Mouse (Mus musculus) MEL (cell line): ENCODE results near the gene Gm37240. TPM values are rescaled to one million over a fixed set of nuclear protein-coding genes. Genes with fewer than 3 reads are reported as not detected.
A peak's percentile ranks its signal among the peaks of the same experiment; 100 is the strongest.

Experiments
- DNase-seq: peaks from one replicate; pipeline ENCODE4 v3.0.0; 2011; ENCODE audit warnings: low read depth, low spot score
- H3K27ac ChIP-seq: 2 replicates; pipeline ENCODE4 v1.5.1; 2012; ENCODE audit warnings: low read depth, mild to moderate bottlenecking, control low read depth, low read length, moderate library complexity; ENCODE audit not compliant: control insufficient read depth
- H3K27me3 ChIP-seq, 2 experiments: fragments of 150-350 bp in 1 of 2; sonication (generic) in 1 of 2; 2 replicates each; pipeline ENCODE4 v1.6.1; 2012; ENCODE audit warnings: low read length in 2 of 2, mild to moderate bottlenecking in 2 of 2, improper control_type of control experiment in 1 of 2, moderate library complexity in 1 of 2; ENCODE audit not compliant: insufficient read depth in 2 of 2, control insufficient read depth in 1 of 2
- H3K36me3 ChIP-seq, 2 experiments: 2 replicates each; pipeline ENCODE4 v1.6.1; 2012 to 2014; ENCODE audit warnings: low read length in 2 of 2, improper control_type of control experiment in 1 of 2, inconsistent platforms in 1 of 2, mild to moderate bottlenecking in 1 of 2; ENCODE audit not compliant: insufficient read depth in 2 of 2, control insufficient read depth in 1 of 2
- H3K4me1 ChIP-seq, 2 experiments: fragments of 150-350 bp in 1 of 2; sonication (generic) in 1 of 2; 2 replicates each; pipeline ENCODE4 v1.6.1; 2012; ENCODE audit warnings: low read length in 2 of 2, improper control_type of control experiment in 1 of 2, mild to moderate bottlenecking in 1 of 2; ENCODE audit not compliant: insufficient read depth in 2 of 2, control insufficient read depth in 1 of 2
- H3K4me3 ChIP-seq, 2 experiments: fragments of 150-350 bp in 1 of 2; sonication (generic) in 1 of 2; 2 replicates each; pipeline ENCODE4 v1.5.1; 2012; ENCODE audit warnings: low read depth in 2 of 2, low read length in 2 of 2, mild to moderate bottlenecking in 2 of 2, moderate library complexity in 2 of 2, control low read depth in 1 of 2, improper control_type of control experiment in 1 of 2; ENCODE audit not compliant: control insufficient read depth in 1 of 2, insufficient read depth in 1 of 2
- H3K79me2 ChIP-seq: 2 replicates; pipeline ENCODE4 v1.6.1; 2012; ENCODE audit warnings: mild to moderate bottlenecking, low read length, moderate library complexity; ENCODE audit not compliant: control insufficient read depth, poor library complexity, insufficient read depth
- H3K9ac ChIP-seq: 2 replicates; pipeline ENCODE4 v1.6.1; 2012; ENCODE audit warnings: low read depth, mild to moderate bottlenecking, control low read depth, low read length, moderate library complexity; ENCODE audit not compliant: control insufficient read depth, poor library complexity, severe bottlenecking
- H3K9me3 ChIP-seq: fragments of 150-350 bp; sonication (generic); replicated peaks from 2 replicates; pipeline ENCODE4 v1.6.1; 2012; ENCODE audit warnings: mild to moderate bottlenecking, low read length, improper control_type of control experiment, moderate library complexity; ENCODE audit not compliant: insufficient read depth
- CHD2 ChIP-seq: IDR thresholded peaks from 2 replicates; pipeline ENCODE4 v1.6.1; 2011; ENCODE audit warnings: low read length, improper control_type of control experiment
- CTCF ChIP-seq, 3 experiments: IDR thresholded peaks in 2 of 3; conservative IDR thresholded peaks in 1 of 3; 2 replicates each; pipeline ENCODE4 v1.5.1; 2011 to 2012; ENCODE audit warnings: low read length in 3 of 3, low read depth in 2 of 3, mild to moderate bottlenecking in 2 of 3, improper control_type of control experiment in 1 of 3, inconsistent platforms in 1 of 3, mixed read lengths in 1 of 3, moderate library complexity in 1 of 3; ENCODE audit not compliant: control insufficient read depth in 1 of 3, insufficient read depth in 1 of 3, poor library complexity in 1 of 3, severe bottlenecking in 1 of 3
- ELF1 ChIP-seq: IDR thresholded peaks from 2 replicates; pipeline ENCODE4 v1.6.1; 2014; ENCODE audit warnings: low read depth, mild to moderate bottlenecking, inconsistent platforms, low read length, improper control_type of control experiment, moderate library complexity
- ETS1 ChIP-seq: IDR thresholded peaks from 2 replicates; pipeline ENCODE4 v1.6.1; 2012; ENCODE audit warnings: low read depth, mild to moderate bottlenecking, inconsistent platforms, low read length, improper control_type of control experiment, moderate library complexity
- HCFC1 ChIP-seq: IDR thresholded peaks from 2 replicates; pipeline ENCODE4 v1.6.1; 2012; ENCODE audit warnings: low read depth, mild to moderate bottlenecking, inconsistent platforms, low read length, improper control_type of control experiment, moderate library complexity
- KAT2A ChIP-seq: conservative IDR thresholded peaks from 2 replicates; pipeline ENCODE4 v1.6.1; 2012; ENCODE audit warnings: low read depth, low read length, improper control_type of control experiment, inconsistent platforms
- MXI1 ChIP-seq: IDR thresholded peaks from 2 replicates; pipeline ENCODE4 v1.6.1; 2011; ENCODE audit warnings: mild to moderate bottlenecking, low read depth, low read length, improper control_type of control experiment
- MYC ChIP-seq: IDR thresholded peaks from 2 replicates; pipeline ENCODE4 v1.6.1; 2011; ENCODE audit warnings: low read depth, mild to moderate bottlenecking, low read length, improper control_type of control experiment, moderate library complexity
- NELFE ChIP-seq: IDR thresholded peaks from 2 replicates; pipeline ENCODE4 v1.6.1; 2011; ENCODE audit warnings: low read depth, low read length, improper control_type of control experiment
- NRF1 ChIP-seq: IDR thresholded peaks from 2 replicates; pipeline ENCODE4 v1.6.1; 2014; ENCODE audit warnings: low read depth, mild to moderate bottlenecking, inconsistent platforms, low read length, improper control_type of control experiment, moderate library complexity; ENCODE audit not compliant: poor library complexity, insufficient read depth, severe bottlenecking
- SMC3 ChIP-seq: IDR thresholded peaks from 2 replicates; pipeline ENCODE4 v1.6.1; 2011; ENCODE audit warnings: low read depth, low read length, improper control_type of control experiment
- TBP ChIP-seq: IDR thresholded peaks from 2 replicates; pipeline ENCODE4 v1.8.0; 2011; ENCODE audit warnings: low read depth, low read length, improper control_type of control experiment
- UBTF ChIP-seq: IDR thresholded peaks from 2 replicates; pipeline ENCODE4 v1.6.1; 2012; ENCODE audit warnings: low read depth, mild to moderate bottlenecking, inconsistent platforms, low read length, improper control_type of control experiment, moderate library complexity, borderline replicate concordance; ENCODE audit not compliant: insufficient read depth
- USF2 ChIP-seq, 2 experiments: IDR thresholded peaks; 2 replicates each; pipeline ENCODE4 v1.6.1; 2011 to 2012; ENCODE audit warnings: improper control_type of control experiment in 2 of 2, low read length in 2 of 2, borderline replicate concordance in 1 of 2, inconsistent platforms in 1 of 2, low read depth in 1 of 2, mild to moderate bottlenecking in 1 of 2; ENCODE audit not compliant: insufficient read depth in 1 of 2
- ZKSCAN1 ChIP-seq: IDR thresholded peaks from 2 replicates; pipeline ENCODE4 v1.6.1; 2012; ENCODE audit warnings: low read depth, mild to moderate bottlenecking, inconsistent platforms, low read length, improper control_type of control experiment, moderate library complexity
- ZMIZ1 ChIP-seq: IDR thresholded peaks from 2 replicates; pipeline ENCODE4 v1.6.1; 2012; ENCODE audit warnings: low read depth, mild to moderate bottlenecking, inconsistent platforms, low read length, improper control_type of control experiment, moderate library complexity
- ZNF384 ChIP-seq: IDR thresholded peaks from 2 replicates; pipeline ENCODE4 v1.6.1; 2012; ENCODE audit warnings: low read depth, mild to moderate bottlenecking, inconsistent platforms, low read length, improper control_type of control experiment
- polyA plus RNA-seq, 2 experiments: library from polyadenylated mRNA; stranded (reverse) in 1 of 2; unstranded in 1 of 2; fragments of >175 nt in 1 of 2; fragments of >200 nt in 1 of 2; gene quantifications; 2 replicates each; pipeline versions ENCODE4 v1.2.1 to v1.2.4; 2012; ENCODE audit warnings: low replicate concordance in 2 of 2, low read depth in 1 of 2; ENCODE audit not compliant: insufficient read length in 2 of 2, insufficient read depth in 1 of 2, missing spikeins in 1 of 2
- total RNA-seq: library from RNA; depleted of rRNA; stranded (reverse); fragments of 300-350 nt; gene quantifications from 2 replicates; pipeline ENCODE4 v1.2.3, GENCODE M21; 2012

The Gm37240 gene
- total and polyA plus RNA-seq, 3 experiments = 0.04 TPM; not detected in 2

DNA sequence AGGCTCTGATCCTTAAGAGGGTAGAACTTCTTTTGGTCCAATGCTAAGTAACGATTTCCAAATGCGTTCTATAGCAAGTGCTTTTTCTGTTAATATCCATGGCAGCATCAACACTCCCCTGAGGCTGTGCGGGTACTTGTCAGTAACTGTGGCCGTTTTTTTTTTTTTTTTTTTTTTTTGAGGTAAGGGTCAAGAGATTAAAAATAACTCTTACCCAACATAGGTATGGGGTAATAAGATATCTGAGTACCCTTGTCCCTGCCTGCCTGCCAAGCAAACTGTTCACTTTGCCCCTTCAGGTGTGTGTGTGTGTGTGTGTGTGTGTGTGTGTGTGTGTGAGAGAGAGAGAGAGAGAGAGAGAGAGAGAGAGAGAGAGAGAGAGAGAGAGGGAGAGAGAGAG is 1403.0 kb downstream of the Gm37240 start:
- no peaks in the 10 kb centered on the region for H3K27me3 ChIP-seq
- TF ChIP-seq TBP = no peak
- TF ChIP-seq CTCF (IDR thresholded peaks at IDR 0.05 in 2 of 3, conservative IDR thresholded peaks at IDR 0.05 in 1 of 3; ENCODE audit: control insufficient read depth in 1 of 3, insufficient read depth in 1 of 3, low read depth in 2 of 3, low read length in 3 of 3, poor library complexity in 1 of 3, severe bottlenecking in 1 of 3) = no peak
- TF ChIP-seq ZNF384 = peak; percentile 18; the same call in 1 of the 2 replicates
- no peak for TF ChIP-seq NELFE

DNA sequence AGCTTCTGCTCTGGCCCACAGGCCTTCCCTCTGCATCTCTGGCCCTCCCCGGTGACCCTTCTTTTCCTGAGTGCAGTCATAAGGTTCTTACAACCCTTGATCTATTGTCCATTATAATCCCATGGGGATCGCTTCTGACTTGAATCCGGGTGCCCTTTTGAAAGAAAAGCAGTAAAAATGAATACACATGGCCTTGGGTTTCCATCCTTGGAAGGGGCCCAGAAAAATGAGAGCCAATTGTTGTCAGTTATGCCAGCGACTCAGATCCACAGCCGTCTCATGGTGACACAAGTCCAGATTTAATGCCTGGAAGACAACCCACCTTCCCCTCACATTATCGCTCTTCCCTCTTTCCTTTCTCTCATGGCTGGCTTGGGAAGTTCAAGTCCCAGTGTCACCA is 1405.2 kb downstream of the Gm37240 start:
- Histone ChIP-seq H3K36me3 (peaks cover 0 to 13% of the 10 kb centered on the region in 2 experiments; a peak in 2 of 4 replicates), H3K9me3 (no peaks in the 10 kb centered on the region), H3K4me1 (peaks cover 0 to 16% of the 10 kb centered on the region in 2 experiments; a peak in 3 of 4 replicates), H3K9ac (no peak overlapping the region), H3K79me2 (no peaks in the 10 kb centered on the region), H3K27me3 (peaks cover 0 to 1% of the 10 kb centered on the region in 2 experiments; a peak in 1 of 4 replicates), H3K4me3 (no peak overlapping the region), H3K27ac (no peak overlapping the region)
- no peak for DNase-seq
- TF ChIP-seq NRF1 (no peak), ZKSCAN1 (no peak), MXI1 (no peak), CTCF (IDR thresholded peaks at IDR 0.05 in 2 of 3, conservative IDR thresholded peaks at IDR 0.05 in 1 of 3; ENCODE audit: control insufficient read depth in 1 of 3, insufficient read depth in 1 of 3, low read depth in 2 of 3, low read length in 3 of 3, poor library complexity in 1 of 3, severe bottlenecking in 1 of 3) (no peak), MYC (no peak), SMC3 (no peak), KAT2A (no peak), HCFC1 (no peak), USF2 (IDR thresholded peaks at IDR 0.05; ENCODE audit: borderline replicate concordance in 1 of 2, insufficient read depth in 1 of 2, low read depth in 1 of 2, low read length in 2 of 2) (no peak), ETS1 (no peak), UBTF (no peak), CHD2 (no peak), ZMIZ1 (no peak), ELF1 (no peak)

More for the DNA sequence above, 1403.0 kb downstream of the Gm37240 start:
- no peaks in the 10 kb centered on the region for H3K9me3 ChIP-seq
- H3K4me3 ChIP-seq = no peak overlapping the region
- no peak overlapping the region for H3K27ac ChIP-seq
- H3K4me1 ChIP-seq = no peaks in the 10 kb centered on the region
- DNase-seq = no peak
- no peaks in the 10 kb centered on the region for H3K79me2 ChIP-seq
- no peaks in the 10 kb centered on the region for H3K36me3 ChIP-seq
- H3K9ac ChIP-seq = no peak overlapping the region
